Mouse (Mus musculus): ENCODE results near the gene Inca1. TPM values are rescaled to one million over a fixed set of nuclear protein-coding genes. Genes with fewer than 3 reads are reported as not detected.

Inca1 gene
- polyA plus RNA-seq, 1 experiment = 0.42 TPM

DNA sequence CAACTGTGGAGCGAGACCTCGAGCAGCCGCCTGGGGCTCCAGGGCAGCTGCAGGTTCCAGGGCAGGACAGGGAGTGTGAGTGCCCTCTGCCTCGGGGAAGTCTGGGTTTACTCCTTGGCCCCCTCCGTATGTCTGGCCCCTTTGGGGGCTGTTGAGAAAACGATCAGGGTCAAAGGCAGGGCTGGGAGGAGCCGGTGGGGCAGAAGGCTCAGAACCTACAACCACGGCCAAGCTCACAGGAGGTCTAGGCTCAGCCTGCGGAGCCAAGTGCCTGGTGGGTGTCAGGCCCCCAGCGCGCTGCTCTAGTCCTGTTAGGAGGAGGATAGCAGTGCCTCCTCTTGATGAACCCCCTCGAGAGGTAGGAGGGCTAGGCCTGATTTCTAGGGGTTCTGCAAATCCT lies 18.8 kb downstream of the Inca1 start:
- TF ChIP-seq MAX (IDR thresholded peaks at IDR 0.05) (no peak), FOSL1 (IDR thresholded peaks at IDR 0.05; ENCODE audit: insufficient read depth, low read length, poor library complexity, severe bottlenecking) (no peak), MYOD1 (IDR thresholded peaks at IDR 0.05; ENCODE audit: control insufficient read depth, insufficient read length, low read depth) (no peak), MYOG (IDR thresholded peaks at IDR 0.05; ENCODE audit: control insufficient read depth, extremely low read depth, insufficient read length) (no peak), CTCF (IDR thresholded peaks at IDR 0.05; ENCODE audit: control insufficient read depth, insufficient read depth, insufficient read length) (no peak), CEBPB (IDR thresholded peaks at IDR 0.05; ENCODE audit: low read depth) (no peak), USF1 (IDR thresholded peaks at IDR 0.05; ENCODE audit: low read depth) (no peak)
- H3K36me3 ChIP-seq (ENCODE audit: control insufficient read depth, insufficient read depth) = peaks cover 57% of the 10 kb centered on the region
- no peaks in the 10 kb centered on the region for H3K27me3 ChIP-seq (ENCODE audit: control insufficient read depth, insufficient read depth, insufficient read length)
- H3K79me2 ChIP-seq (ENCODE audit: control insufficient read depth, insufficient read depth) = no peaks in the 10 kb centered on the region
- no peak overlapping the region for H3K4me3 ChIP-seq (ENCODE audit: insufficient read depth, poor library complexity, severe bottlenecking)
- no peaks in the 10 kb centered on the region for H3K79me3 ChIP-seq (ENCODE audit: low read depth)
- H3ac ChIP-seq (ENCODE audit: control insufficient read depth, insufficient read length, low read depth) = no peak overlapping the region

DNA sequence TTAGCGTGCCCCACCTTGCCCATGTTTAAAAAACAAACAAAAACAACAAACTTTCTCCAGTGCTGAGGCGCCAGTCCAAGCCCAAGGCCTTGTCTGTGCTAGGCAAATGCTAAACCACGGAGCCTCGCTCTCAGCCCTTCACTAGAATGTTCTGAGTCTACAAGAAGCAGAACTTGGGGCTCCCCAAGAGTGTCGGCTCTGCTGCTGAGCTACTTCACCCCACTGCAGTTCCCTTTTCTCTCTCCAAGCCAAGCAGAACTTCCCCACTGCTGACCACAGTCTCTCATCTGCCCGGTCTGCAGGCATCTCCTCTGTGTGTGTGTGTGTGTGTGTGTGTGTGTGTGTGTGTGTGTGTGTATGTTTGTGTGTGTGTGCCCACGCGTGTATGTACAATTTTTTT lies 20.1 kb downstream of the Inca1 start:
- no peak overlapping the region for H3K4me3 ChIP-seq (ENCODE audit: insufficient read depth, poor library complexity, severe bottlenecking)
- H3K36me3 ChIP-seq (ENCODE audit: control insufficient read depth, insufficient read depth) = peaks cover 58% of the 10 kb centered on the region
- no peak overlapping the region for H3ac ChIP-seq (ENCODE audit: control insufficient read depth, insufficient read length, low read depth)
- H3K79me2 ChIP-seq (ENCODE audit: control insufficient read depth, insufficient read depth) = no peaks in the 10 kb centered on the region
- no peaks in the 10 kb centered on the region for H3K27me3 ChIP-seq (ENCODE audit: control insufficient read depth, insufficient read depth, insufficient read length)
- H3K79me3 ChIP-seq (ENCODE audit: low read depth) = no peaks in the 10 kb centered on the region
- no peak for TF ChIP-seq MYOD1 (IDR thresholded peaks at IDR 0.05; ENCODE audit: control insufficient read depth, insufficient read length, low read depth)
- no peak for TF ChIP-seq USF1 (IDR thresholded peaks at IDR 0.05; ENCODE audit: low read depth)
- no peak for TF ChIP-seq FOSL1 (IDR thresholded peaks at IDR 0.05; ENCODE audit: insufficient read depth, low read length, poor library complexity, severe bottlenecking)
- TF ChIP-seq CTCF (IDR thresholded peaks at IDR 0.05; ENCODE audit: control insufficient read depth, insufficient read depth, insufficient read length) = no peak
- TF ChIP-seq MYOG (IDR thresholded peaks at IDR 0.05; ENCODE audit: control insufficient read depth, extremely low read depth, insufficient read length) = no peak
- TF ChIP-seq MAX (IDR thresholded peaks at IDR 0.05) = no peak
- no peak for TF ChIP-seq CEBPB (IDR thresholded peaks at IDR 0.05; ENCODE audit: low read depth)

GRCm38 (mm10) chr11:70679361-70679760 lies 20.6 kb downstream of the Inca1 start:
- Histone ChIP-seq H3K79me2 (ENCODE audit: control insufficient read depth, insufficient read depth) (no peaks in the 10 kb centered on the region), H3ac (ENCODE audit: control insufficient read depth, insufficient read length, low read depth) (no peak overlapping the region), H3K36me3 (ENCODE audit: control insufficient read depth, insufficient read depth) (peaks cover 52% of the 10 kb centered on the region), H3K79me3 (ENCODE audit: low read depth) (no peaks in the 10 kb centered on the region), H3K27me3 (ENCODE audit: control insufficient read depth, insufficient read depth, insufficient read length) (no peaks in the 10 kb centered on the region), H3K4me3 (ENCODE audit: insufficient read depth, poor library complexity, severe bottlenecking) (no peak overlapping the region)
- TF ChIP-seq MYOD1 (IDR thresholded peaks at IDR 0.05; ENCODE audit: control insufficient read depth, insufficient read length, low read depth) = no peak
- no peak for TF ChIP-seq FOSL1 (IDR thresholded peaks at IDR 0.05; ENCODE audit: insufficient read depth, low read length, poor library complexity, severe bottlenecking)
- no peak for TF ChIP-seq USF1 (IDR thresholded peaks at IDR 0.05; ENCODE audit: low read depth)
- no peak for TF ChIP-seq MYOG (IDR thresholded peaks at IDR 0.05; ENCODE audit: control insufficient read depth, extremely low read depth, insufficient read length)
- no peak for TF ChIP-seq MAX (IDR thresholded peaks at IDR 0.05)
- TF ChIP-seq CTCF (IDR thresholded peaks at IDR 0.05; ENCODE audit: control insufficient read depth, insufficient read depth, insufficient read length) = no peak
- TF ChIP-seq CEBPB (IDR thresholded peaks at IDR 0.05; ENCODE audit: low read depth) = no peak

DNA sequence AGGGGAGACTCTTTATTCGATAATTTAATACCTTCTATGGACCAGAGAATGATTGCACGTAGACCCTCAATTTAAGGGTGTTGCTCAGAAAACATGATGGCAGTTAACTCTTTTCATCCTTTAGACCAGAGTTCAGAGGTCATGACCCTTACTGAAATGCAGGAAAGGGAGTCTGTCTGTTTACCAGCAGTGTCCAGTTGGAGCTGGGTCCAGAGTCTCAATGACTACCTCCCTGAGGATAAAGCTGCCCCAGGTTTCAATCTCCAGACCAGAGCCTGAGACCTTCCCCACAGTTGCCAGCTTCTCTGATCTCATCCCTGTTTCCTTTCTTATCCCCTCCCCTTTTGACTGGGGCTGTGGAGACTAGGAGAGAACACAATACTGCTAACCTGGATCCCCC lies 21.4 kb downstream of the Inca1 start:
- Histone ChIP-seq H3K27me3 (ENCODE audit: control insufficient read depth, insufficient read depth, insufficient read length) (no peaks in the 10 kb centered on the region), H3K79me3 (ENCODE audit: low read depth) (no peaks in the 10 kb centered on the region), H3ac (ENCODE audit: control insufficient read depth, insufficient read length, low read depth) (no peak overlapping the region), H3K79me2 (ENCODE audit: control insufficient read depth, insufficient read depth) (no peaks in the 10 kb centered on the region), H3K36me3 (ENCODE audit: control insufficient read depth, insufficient read depth) (peaks cover 50% of the 10 kb centered on the region), H3K4me3 (ENCODE audit: insufficient read depth, poor library complexity, severe bottlenecking) (no peak overlapping the region)
- TF ChIP-seq CTCF (IDR thresholded peaks at IDR 0.05; ENCODE audit: control insufficient read depth, insufficient read depth, insufficient read length) (no peak), MYOG (IDR thresholded peaks at IDR 0.05; ENCODE audit: control insufficient read depth, extremely low read depth, insufficient read length) (no peak), USF1 (IDR thresholded peaks at IDR 0.05; ENCODE audit: low read depth) (no peak), CEBPB (IDR thresholded peaks at IDR 0.05; ENCODE audit: low read depth) (no peak), MAX (IDR thresholded peaks at IDR 0.05) (no peak), MYOD1 (IDR thresholded peaks at IDR 0.05; ENCODE audit: control insufficient read depth, insufficient read length, low read depth) (no peak)

GRCm38 (mm10) chr11:70678092-70678491 lies 21.9 kb downstream of the Inca1 start:
- no peak overlapping the region for H3K4me3 ChIP-seq (ENCODE audit: insufficient read depth, poor library complexity, severe bottlenecking)
- H3K79me3 ChIP-seq (ENCODE audit: low read depth) = no peaks in the 10 kb centered on the region
- H3ac ChIP-seq (ENCODE audit: control insufficient read depth, insufficient read length, low read depth) = no peak overlapping the region
- H3K79me2 ChIP-seq (ENCODE audit: control insufficient read depth, insufficient read depth) = no peaks in the 10 kb centered on the region
- peaks cover 46% of the 10 kb centered on the region for H3K36me3 ChIP-seq (ENCODE audit: control insufficient read depth, insufficient read depth)
- no peaks in the 10 kb centered on the region for H3K27me3 ChIP-seq (ENCODE audit: control insufficient read depth, insufficient read depth, insufficient read length)
- TF ChIP-seq MYOD1 (IDR thresholded peaks at IDR 0.05; ENCODE audit: control insufficient read depth, insufficient read length, low read depth) = no peak
- no peak for TF ChIP-seq CEBPB (IDR thresholded peaks at IDR 0.05; ENCODE audit: low read depth)
- no peak for TF ChIP-seq FOSL1 (IDR thresholded peaks at IDR 0.05; ENCODE audit: insufficient read depth, low read length, poor library complexity, severe bottlenecking)
- no peak for TF ChIP-seq MYOG (IDR thresholded peaks at IDR 0.05; ENCODE audit: control insufficient read depth, extremely low read depth, insufficient read length)
- TF ChIP-seq CTCF (IDR thresholded peaks at IDR 0.05; ENCODE audit: control insufficient read depth, insufficient read depth, insufficient read length) = no peak
- no peak for TF ChIP-seq USF1 (IDR thresholded peaks at IDR 0.05; ENCODE audit: low read depth)
- no peak for TF ChIP-seq MAX (IDR thresholded peaks at IDR 0.05)

DNA sequence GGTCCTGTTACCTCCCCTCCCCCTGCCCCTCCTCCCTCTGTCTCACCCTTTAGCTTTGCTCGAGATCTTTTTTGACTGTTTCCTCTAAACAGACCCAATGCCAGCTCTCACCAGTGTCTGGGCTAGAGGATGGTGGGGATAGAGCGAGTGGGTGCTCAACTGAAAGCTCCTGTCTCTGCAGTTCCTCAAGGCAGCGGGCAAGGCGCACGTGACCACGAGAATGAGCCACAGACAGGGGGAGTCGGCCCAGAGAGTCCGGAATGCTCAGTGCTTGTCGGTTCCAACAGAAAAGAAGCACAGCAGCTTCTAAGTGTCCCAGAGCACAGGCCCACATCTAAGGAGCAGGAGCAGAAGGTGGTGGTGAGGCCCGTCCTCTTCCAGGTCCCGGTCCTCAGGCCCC lies 25.5 kb downstream of the Inca1 start:
- TF ChIP-seq MYOG (IDR thresholded peaks at IDR 0.05; ENCODE audit: control insufficient read depth, extremely low read depth, insufficient read length) (no peak), CTCF (IDR thresholded peaks at IDR 0.05; ENCODE audit: control insufficient read depth, insufficient read depth, insufficient read length) (no peak), FOSL1 (IDR thresholded peaks at IDR 0.05; ENCODE audit: insufficient read depth, low read length, poor library complexity, severe bottlenecking) (no peak), MYOD1 (IDR thresholded peaks at IDR 0.05; ENCODE audit: control insufficient read depth, insufficient read length, low read depth) (no peak)
- H3K4me3 ChIP-seq (ENCODE audit: insufficient read depth, poor library complexity, severe bottlenecking) = no peak overlapping the region

More for the DNA sequence above, 25.5 kb downstream of the Inca1 start:
- peaks cover 43% of the 10 kb centered on the region for H3K36me3 ChIP-seq (ENCODE audit: control insufficient read depth, insufficient read depth)
- H3K79me3 ChIP-seq (ENCODE audit: low read depth) = peaks cover 2% of the 10 kb centered on the region
- no peak overlapping the region for H3ac ChIP-seq (ENCODE audit: control insufficient read depth, insufficient read length, low read depth)
- no peaks in the 10 kb centered on the region for H3K27me3 ChIP-seq (ENCODE audit: control insufficient read depth, insufficient read depth, insufficient read length)
- H3K79me2 ChIP-seq (ENCODE audit: control insufficient read depth, insufficient read depth) = peaks cover 7% of the 10 kb centered on the region

Measured in C2C12 (cell line).